Mouse (Mus musculus): ENCODE results near the gene Enkur.
"Not testable (repeated sequence)": the region's sequence is repeated elsewhere in the genome, so short reads cannot be mapped to it uniquely, and the experiment has no call there.

The Enkur gene

DNA sequence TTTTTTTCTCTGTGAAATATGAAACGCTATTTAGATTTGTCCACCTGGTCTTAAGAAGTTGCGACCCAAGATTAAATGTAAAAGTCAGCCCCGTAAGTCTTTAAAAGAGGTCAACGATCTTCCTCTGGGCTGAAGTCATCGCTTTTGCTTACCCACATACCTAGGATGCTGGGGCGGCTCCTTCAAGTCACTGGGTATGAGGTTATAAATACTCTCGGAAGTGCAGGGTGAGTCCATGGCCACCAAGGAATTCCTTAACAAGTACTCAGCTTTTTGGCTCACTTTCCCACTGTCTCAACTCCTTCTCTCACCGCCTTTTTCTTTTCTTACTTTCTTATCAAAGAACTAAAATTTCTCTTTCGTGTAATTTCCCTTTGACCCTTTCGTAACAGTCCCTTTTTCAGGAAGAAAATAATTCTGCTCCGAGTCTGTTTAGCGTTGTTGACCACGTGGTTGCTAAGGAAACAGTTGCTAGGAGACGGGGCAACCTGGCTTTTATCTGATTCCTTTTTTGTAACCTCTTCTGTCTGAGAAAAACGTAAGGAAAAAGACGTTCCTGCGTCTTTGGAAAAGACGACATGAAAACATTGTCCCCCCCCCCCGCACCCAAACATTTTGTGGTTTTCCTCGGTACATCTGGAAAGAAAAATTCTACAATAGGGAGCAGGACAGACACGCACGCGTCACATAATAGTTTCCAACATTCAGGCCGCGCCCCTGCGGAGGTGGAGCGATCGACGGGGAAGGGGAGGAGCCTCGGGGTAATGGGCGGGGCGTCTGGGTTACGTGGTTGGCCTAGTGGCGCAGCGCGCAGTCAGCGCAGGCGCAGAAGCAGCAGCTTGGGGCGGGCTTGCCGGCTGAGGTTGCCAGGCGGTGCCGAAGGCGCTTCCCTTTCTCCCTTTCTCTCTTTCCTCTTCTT is at the start of gene Enkur, which contains the start of gene Thnsl1:
Enkur (minus strand) TSS at position 454 of the 919 bp plus-strand sequence.
Thnsl1 (plus strand) TSS at position 813 of the 919 bp plus-strand sequence.
- peak; percentile 96 to 97 for DNase-seq (ENCODE audit: low spot score in 2 of 2)

DNA sequence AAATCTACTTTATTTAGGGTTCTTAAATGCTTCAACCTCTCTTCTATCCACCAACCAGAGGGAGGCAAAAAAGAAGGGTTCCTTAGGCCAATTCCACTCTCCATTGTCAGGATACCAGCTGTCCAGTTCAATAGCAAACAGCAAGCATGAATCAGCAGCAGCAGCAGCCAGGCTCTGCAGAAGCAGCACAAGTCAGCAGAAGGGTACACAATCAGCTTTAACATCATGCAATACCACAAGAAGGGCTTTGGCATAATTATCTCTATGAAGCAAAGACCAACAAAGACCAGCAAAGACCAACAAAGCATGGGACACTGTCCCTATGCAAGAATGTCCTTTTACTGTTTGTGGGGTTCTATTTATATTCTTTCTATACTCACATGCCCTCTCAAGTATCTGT is 49.1 kb upstream of the Enkur start:
- DNase-seq (ENCODE audit: low spot score in 2 of 2): no peak

DNA sequence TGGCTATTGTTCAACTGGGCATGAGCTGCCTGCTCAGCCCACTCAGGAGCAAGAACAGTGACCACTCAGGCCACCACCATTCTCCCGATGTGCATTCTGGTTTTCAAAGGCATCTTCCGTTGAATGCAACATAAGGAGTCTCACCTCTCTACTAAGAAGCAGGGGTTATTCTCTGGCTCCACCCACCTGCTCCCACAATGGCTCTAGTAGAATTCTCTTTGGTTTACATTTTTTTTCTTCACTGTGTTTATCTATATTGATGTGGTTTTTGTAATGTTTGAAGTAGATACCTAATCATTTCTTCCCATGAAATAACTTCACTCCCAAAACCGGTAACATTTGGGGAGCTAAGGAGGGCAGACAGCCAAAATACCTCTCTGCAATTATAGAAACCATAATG is 48.5 kb upstream of the Enkur start:
- DNase-seq (ENCODE audit: low spot score in 2 of 2): no peak

DNA sequence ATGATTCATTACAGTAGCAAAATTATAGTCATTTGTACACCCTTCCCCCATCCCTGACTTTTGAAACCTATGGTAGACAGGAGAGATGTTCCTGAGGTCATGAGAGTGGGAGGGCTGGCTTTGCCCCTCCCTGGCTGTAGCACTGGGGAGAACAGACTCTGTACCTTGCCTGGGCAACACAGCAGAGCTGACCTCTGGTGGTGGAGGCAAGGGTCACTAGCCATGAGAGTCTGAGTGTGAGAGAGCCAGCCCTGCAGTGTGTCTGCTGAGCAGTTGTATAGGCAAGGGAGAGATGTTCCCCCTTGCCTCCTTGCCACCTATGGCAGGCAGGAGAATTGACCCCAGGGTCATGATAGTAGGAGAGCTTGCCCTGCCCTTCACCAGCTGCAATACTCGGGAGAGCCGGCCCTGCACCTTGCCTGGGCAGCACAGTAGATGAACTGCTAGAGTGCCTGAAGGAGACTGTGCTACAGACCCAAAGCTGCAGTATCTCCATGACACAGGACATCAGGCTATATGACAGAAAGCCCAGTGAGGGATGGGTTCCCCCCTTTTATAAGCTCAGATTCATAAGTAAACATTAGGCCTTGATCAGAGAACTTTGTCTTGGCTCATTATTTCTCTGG is 40.4 kb upstream of the Enkur start:
- DNase-seq (ENCODE audit: low spot score in 2 of 2): no peak

DNA sequence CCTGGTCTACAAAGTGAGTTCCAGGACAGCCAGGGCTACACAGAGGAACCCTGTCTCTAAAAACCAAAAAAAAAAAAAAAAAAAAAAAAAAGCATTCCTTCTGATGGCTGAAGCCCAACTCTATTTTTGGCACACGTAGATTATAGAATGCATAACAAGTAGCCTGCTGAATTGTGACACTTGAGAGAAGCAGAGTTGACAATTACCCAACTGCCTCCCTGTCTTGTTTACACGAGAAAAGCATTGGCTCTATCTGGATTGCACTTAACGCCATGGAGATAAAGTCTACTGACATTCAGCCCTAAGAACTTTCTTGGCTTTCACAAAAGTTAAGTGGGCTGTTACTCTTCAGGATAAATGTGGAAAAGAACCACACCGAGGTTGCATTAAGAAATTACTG is 39.8 kb upstream of the Enkur start:
- no peak for DNase-seq (ENCODE audit: low spot score in 2 of 2)

DNA sequence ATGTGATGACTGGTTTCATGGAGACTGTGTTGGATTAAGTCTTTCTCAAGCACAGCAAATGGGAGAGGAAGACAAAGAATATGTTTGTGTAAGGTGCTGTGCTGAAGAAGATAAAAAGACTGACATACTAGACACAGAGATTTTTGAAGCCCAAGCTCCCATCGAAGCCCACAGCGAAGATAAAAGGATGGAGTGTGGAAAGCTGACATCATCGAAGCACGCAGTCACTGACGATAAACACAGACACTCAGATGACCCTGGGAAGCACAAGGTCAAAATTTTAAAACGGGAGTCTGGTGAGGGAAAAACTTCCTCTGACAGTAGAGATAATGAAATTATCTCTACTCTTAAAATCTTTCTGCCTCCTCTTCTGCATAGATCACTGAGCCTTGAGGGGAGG is 38.9 kb upstream of the Enkur start:
- DNase-seq (ENCODE audit: low spot score in 2 of 2): not testable (repeated sequence)

DNA sequence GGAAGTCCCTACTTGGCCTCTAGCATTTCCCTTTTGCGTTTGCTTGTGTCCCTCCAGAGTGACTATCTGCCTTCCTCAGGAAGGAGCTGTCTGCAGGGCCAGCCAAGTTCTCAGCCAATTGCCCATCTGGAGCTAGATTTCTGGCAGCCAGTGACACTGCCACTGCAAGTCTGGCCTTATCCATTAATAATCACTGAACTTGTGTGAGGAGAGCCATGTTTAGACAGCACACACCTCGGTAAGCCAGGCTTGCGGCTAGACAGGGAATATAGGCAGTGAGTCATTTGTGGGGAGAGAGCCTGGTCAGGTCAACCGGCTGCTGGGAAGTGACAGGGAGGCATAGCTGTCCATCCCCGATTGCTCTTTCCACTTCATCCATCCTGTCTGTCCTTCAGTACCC is 31.7 kb upstream of the Enkur start:
- DNase-seq (ENCODE audit: low spot score in 2 of 2): no peak

DNA sequence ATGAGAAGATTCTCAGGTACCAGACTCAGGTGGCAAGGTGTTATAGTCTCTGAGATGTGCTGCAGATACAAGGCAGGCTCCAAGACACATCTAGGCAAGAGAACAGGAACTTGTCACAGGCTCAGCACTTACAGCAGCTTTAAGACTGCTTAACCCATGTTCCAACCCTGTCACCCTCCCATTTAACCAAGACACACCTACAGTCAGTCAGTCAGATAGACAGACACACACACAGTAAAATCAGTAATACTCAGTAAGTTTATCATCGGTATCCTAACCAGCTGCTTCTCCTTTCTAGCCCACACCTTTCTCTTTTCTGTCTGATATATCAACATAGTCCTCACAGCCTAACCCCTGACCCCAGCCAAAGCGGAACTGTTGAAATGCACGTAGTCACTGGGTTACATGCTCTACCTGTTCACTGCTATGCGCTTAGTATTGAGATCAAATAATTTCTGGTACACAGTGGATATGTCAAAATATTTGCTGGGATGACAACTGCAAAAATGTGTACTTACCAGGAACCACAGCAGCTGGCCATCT is 30.8 kb upstream of the Enkur start:
- DNase-seq (ENCODE audit: low spot score in 2 of 2): no peak

DNA sequence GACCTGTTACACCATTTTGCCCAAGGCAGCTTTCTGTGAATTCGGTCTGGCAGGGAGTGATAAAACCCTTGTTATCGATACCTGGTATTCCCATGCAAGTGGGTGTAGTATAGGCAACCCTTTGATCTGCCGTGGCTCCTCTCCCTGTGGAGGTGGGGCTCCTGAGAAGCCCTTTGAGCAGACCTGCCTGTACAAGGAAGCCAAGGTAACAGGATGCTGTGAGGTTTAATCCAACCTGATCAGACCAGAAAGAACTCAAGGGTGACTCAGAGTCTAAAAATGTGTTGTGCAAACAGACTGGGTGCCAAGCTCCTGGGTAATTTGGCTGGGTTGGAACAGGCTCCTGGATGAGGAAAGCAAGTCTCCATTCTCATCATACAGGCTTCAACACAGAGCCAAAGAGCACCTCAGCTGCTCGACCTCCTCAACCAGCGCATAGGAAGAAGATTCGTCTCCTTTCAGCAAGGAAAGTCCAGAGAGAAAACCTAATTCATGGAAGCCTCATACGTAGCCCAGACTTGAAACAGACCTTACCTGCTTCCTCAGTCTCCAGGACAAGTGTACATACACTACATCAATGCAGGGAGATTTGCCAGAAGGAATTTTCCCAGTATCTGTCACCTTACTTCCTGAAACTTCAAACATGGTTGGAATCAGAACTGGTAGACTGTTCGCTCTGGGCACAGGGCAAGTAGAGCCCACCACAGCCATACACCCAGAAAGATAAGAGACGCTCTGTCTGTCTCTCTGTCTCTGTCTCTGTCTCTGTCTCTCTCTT is 29.9 kb upstream of the Enkur start:
- no peak for DNase-seq (ENCODE audit: low spot score in 2 of 2)

DNA sequence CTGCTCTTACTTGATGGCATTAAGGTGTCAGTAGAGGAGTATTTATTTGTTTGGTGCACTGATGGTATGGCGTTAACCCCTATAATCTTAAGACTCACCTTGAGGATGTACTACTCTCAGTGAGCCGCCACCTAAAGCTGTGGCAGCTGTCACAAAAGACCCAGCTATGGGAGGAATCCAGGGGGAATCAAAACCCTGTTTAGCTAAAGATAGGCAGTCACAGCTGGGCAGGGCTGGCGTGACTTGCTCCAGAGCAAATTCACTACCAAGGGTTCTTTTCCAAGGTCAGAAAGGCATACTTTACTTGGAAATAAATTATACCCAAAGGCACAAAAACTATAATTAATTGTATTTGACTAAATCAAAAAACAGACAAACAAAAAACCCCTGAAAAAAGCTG is 26.0 kb upstream of the Enkur start:
- no peak for DNase-seq (ENCODE audit: low spot score in 2 of 2)

DNA sequence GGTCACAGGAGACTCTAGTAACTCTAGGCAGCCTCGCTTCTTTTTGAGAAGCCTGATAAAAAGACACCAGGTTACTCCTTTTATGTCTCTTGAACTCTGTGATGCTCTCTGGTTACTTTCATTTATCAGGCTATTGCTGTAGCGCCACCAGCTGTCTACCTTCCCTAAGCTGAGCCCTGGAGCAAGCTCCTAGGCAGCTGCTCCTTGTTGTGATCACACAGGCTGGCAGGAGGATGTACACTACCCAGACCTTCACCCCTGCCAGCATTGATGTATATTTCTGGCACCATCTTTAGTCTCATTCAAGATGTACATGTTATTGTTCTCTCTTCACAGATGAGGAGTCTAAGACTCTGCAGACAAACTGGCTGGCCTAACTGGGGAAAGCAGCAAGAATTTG is 25.1 kb upstream of the Enkur start:
- DNase-seq (ENCODE audit: low spot score in 2 of 2): no peak

DNA sequence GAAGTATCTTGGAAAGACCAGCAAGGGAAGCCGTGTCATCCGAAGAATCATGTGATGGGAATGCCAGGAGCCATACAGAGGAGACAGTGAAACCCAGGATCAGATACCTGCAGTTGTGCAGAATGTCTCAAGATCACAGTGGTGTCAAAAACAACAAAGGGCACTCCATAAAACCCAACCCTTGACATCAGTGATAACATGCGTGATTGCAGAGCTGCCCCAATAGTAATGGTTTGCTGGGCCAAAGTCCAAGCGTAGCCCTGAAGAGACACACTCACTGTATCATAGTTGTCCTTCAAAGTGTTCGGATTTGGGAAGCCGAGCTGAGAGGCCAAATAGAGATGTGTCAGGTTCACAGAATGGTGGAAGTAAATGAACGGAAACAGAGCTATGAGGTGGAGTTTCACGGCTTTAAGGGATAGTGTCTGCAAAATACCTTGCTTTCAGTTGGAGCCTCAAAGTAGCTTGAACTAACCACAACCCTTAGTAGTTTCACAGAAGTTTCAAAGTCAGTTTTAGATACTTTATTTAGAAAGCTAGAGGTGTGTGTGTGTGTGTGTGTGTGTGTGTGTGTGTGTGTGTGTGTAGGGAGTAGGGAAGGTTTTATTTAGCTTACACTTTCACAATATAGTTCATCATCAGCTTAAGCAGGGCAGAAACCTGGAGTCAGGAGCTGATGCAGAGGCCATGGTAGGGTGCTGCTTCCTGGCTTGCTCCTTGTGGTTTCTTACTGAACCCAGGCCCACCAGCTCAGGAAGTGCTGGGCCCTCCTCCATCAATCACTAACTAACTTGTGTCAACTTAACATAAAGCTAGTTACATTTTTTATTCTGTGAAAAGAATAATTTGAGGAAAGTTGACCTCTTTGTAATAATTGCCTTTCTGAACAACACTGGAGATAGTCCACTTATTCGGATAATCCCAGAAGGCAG is 17.6 kb upstream of the Enkur start:
- no peak for DNase-seq (ENCODE audit: low spot score in 2 of 2)

DNA sequence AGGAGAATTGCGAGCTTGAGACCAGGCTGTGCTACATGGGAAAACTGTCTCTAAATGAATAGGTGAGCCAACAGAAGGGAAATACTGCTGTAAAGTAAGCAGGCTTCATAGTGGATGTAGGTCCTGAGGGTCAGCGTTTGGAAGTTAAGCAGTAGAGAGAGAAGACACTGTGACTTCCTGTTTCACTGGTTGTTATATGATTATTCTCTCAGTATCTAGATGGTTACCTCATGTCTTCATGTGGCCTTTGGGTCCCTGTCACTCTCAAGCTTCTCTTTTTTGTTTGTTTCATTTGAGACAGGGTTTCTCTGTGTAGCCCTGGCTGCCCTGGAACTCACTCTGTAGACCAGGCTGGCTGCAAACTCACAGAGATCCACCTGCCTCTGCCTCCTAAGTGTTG is 10.1 kb upstream of the Enkur start:
- no peak for DNase-seq (ENCODE audit: low spot score in 2 of 2)

DNA sequence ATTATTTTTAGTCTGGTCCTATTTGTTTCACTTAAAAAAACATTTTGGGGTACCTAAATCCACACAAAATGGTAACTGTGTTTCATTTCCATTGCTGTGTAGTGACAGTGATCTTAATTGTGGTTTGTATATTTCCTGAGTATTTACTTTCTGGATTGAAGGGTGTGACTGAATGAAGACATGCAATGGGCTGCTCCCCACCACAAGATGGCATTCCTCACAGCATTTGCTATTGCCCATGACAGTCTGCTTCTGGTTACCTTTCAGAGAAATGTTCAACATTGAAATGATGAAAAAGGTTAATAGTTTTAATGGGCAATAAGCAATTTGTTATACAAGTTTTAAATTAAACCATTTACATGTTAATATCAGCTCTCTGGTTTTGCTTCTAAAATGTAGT is 9.2 kb upstream of the Enkur start:
- DNase-seq (ENCODE audit: low spot score in 2 of 2): no peak

DNA sequence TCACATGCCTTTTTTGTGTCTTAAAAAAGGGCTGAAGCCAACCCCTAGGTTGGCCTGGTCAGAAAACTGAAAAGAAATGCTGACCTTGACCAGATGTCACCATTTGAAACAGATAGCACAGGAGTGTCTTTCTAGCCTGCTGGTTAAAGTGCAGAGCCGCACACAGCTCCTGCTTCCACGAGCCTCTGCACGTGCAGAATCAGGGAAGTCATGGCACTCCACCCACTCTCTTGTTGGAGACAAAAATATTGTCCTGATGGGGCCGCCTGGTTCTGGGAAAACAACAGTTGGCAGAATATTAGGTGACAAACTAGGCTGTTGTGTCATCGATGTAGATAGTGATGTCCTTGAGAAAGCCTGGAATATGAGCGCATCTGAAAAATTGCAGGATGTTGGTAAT is 6.2 kb upstream of the Enkur start:
- no peak for DNase-seq (ENCODE audit: low spot score in 2 of 2)

DNA sequence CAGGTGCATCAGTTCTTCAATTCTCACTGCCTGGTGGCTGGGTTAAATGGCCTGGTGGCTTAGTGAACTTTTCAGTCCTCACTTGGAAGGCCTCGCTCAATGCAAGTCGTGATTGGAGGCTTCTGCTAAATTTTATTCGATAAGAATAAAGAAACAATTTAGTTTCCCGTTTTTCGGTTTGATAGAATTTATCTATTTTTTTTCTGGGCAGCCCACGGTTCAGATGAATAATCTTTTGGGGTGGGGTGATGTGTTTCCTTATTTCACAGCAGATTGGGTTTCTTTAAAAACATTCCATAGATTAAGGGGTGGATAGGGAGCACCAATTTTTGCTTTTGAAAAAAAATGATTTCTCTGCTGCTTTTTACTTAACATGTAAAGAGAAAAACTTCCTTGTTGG is 1.1 kb upstream of the Enkur start:
- DNase-seq (ENCODE audit: low spot score in 2 of 2): no peak

DNA sequence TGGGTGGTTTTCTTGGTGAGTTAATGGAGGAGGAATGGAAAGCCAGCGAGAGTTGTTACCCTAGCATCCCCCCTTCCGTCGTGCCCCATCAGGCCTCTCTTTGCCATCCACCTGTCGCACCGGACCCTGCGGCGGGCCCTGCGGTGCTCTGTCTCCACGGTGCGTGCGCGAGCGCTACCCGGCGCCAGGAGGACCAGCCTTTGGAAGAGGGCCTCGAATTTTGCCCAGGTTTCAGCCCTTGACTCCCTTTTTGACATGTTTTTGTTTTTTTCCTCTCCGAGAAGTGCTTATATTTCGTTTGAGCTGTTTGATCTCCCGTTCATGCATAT is 630 bp upstream of the Enkur start:
- no peak for DNase-seq (ENCODE audit: low spot score in 2 of 2)

DNA sequence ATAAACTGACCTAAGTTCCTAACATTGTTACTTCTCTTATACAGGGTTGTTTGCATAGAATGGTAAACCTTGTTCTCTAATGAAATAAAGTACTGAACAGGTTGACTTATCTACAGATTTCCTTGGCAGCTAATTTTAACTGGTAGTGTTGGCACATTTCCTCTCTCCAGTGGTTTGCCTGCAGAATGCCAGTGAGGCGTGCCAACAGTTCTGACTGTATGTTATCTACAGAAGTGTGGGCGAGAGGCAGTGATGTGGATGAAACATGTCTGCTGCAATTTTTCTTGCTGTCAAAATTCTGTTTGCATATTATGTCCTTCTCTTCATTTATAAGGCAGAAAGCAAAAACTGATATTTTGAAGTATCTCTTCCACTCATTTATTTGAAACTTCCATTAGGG is 2.4 kb downstream of the Enkur start:
- DNase-seq (ENCODE audit: low spot score in 2 of 2): no peak

DNA sequence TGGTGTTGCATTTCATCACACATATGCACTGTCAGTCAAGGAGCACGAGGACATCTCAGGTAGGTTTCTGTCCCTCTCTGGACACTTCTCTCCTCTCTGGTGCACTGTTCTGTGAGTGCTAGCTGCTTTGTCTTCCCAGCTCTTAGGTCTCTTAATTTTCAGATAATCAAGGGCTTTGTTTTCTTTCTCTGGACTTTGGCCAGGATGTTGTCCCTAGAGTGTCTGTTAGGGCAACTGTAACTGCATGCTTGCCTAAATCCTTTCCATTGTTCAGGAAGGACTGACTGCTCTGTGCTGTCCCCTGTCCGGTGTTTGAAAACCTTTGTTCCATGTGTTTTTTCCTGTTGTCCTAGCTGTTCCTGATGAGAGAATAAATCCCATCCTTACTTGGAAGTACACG is 6.1 kb downstream of the Enkur start:
- no peak for DNase-seq (ENCODE audit: low spot score in 2 of 2)

DNA sequence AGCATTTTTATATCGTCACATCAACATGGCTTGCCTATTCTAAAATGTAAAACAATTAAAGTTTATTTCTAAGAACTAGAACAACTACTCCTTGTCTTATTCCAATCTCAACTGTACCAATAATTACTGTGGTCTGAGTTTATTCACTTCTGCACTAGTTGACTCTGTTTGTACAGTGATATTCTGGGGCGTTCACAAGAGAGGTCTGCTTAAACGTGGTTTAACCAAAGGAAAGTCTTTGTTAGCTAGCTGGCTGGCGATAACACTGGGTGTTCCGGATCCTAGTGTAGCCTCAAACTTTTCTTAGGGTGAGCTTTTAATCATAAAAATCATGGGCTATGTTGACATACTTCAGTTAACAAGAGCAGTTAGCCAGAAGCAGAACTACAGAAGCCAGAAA is 9.9 kb downstream of the Enkur start:
- no peak for DNase-seq (ENCODE audit: low spot score in 2 of 2)

DNA sequence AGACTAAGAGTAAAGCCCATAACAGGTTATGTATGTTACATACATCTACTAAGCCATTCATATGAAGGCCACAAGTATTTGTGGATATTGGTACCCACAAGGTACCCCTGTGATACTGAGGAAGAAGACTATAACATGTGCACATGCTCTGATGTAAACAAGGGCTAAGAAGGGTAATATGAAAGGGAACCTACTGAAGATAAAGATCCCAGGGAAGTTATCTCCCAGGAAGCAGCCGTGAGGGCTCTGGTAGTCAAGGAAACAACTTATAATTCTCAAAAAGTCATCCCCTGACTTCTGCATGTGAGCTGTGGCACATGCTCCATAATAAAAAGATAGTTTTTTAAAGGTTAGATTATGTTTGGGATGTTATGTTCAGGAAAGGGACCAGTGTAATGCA is 13.9 kb downstream of the Enkur start:
- no peak for DNase-seq (ENCODE audit: low spot score in 2 of 2)
